Mouse (Mus musculus): Measurements from ENCODE around the gene Wdr59.

The Wdr59 gene

DNA sequence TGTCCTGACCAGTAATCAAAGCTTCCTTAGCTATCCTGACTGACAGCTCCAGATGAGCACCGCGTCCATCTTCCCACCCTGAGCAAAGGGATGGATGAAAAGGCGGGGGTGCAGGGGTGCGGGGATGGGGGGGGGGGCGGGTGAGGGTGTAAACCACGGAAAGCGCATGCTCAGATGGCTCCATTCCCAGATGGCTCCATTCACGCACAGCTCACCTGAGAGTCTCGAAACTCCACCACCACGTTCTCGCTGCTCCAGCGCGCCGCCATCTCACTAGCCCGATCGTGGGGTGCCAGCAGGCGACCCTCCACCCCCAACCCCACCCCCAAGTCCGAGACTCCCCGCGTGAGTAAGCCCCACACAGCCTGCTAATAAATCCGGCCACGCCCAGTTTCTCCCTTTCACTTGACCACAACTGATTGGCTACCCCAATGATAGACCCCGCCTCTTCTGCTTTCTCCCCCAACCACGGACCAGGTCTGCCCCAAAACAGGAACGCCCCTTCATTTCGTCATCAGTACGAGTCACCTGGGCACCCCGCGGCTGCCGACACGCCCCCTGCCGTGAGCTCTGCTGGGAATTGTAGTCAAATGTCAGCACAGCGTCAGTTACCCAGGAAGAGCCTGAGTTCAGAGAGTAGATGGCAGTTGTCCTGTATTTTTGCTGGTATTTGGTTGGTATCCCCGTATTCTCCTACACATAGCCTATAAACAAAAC lies at the start of gene Wdr59:
Gene Wdr59, minus strand, starts transcription at position 380 of the 717 bp plus-strand sequence.
- DNase-seq (ENCODE audit: low read depth), result peak; percentile 99

GRCm38 (mm10) chr8:111571661-111572060 lies 49.8 kb upstream of the Wdr59 start:
- DNase-seq (ENCODE audit: low read depth), result peak; percentile 73

DNA sequence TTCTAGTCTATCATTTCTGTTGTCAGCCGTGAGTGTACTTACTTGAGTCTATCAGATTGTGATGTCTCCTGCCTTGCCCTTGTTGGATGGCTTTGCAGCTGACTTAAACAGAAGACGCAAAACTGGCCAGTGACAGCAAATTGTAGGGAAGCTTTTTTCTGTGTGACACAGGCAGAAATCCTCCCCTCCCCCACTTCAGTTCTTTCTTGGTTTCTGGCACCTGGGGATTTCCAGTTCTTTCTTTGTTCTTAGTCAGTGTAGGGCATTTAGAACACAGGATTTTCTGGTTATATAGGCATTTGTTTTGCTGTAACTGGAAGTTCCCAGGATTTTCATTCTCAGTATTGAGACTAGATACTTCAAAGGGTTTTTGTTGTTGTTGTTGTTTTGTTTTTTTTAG lies 48.5 kb upstream of the Wdr59 start:
- peak; percentile 87 for DNase-seq (ENCODE audit: low read depth)

DNA sequence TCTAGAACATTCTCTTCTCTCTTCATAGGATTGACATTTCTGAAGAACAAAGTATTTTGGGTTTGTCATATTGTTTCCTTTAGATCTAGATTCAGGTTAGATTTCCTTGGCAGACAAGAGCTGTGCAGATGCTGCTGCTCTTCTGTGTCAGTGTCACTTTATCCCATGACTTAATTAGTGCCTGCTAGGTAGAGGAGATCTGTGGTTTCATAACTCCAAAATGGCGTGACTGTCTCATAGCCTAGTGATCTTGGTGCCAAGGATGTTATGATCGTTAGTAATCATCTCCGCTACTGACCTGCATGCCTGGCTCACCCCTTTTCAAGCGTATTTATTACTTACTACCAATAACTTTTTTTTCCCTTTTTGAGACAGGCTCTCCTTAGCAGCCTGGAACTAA lies 48.0 kb upstream of the Wdr59 start:
- peak; percentile 72 for DNase-seq (ENCODE audit: low read depth)

DNA sequence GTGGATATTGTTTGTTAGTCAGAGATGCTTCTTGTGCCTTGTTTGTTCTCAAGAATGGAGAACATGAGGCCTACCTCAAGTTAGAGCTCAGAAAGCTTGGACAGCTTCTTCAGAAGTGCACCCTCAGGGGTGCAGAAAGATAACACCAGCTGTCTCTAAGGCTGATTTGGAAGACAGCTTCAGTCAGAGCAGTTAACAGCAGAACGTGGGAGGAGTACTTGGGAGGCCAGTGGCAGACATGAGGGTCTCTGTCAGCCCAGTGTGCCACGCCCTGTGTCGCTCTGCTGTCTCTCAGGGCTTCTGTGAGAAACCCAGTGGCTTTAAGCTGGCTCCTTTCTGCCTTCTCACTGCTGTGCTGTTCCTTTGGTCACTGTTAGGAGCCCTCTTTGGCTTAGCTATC lies 46.1 kb upstream of the Wdr59 start:
- DNase-seq (ENCODE audit: low read depth), result peak; percentile 46

DNA sequence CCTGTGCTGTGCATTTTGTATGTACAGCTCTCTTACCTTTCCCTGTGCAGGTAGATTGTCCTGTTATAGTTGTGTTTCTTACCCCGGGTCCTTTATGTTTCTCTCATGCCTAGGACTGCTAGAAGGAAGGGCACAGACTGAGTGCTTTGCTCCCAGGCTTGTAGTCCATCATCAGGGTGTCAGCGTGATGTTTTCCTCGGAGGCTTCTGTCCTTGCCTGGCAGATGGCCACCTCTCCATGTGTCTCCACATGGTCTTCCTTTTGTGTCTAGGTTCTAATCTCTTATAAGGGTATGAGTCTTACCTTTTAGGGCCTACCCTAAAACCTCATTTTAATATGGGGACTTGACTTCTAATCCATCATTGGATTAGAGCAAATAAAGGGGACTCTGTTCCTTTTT lies 45.7 kb upstream of the Wdr59 start:
- DNase-seq (ENCODE audit: low read depth), result no peak

GRCm38 (mm10) chr8:111566326-111566725 lies 44.4 kb upstream of the Wdr59 start:
- peak; percentile 56 for DNase-seq (ENCODE audit: low read depth)

GRCm38 (mm10) chr8:111565784-111566191 lies 43.9 kb upstream of the Wdr59 start:
- DNase-seq (ENCODE audit: low read depth), result peak; percentile 37

- no peak for DNase-seq (ENCODE audit: low read depth)
Measured at GRCm38 (mm10) chr8:111564093-111564492, 42.2 kb upstream of the Wdr59 start.

GRCm38 (mm10) chr8:111563687-111564086 lies 41.8 kb upstream of the Wdr59 start:
- DNase-seq (ENCODE audit: low read depth), result peak; percentile 84

- DNase-seq (ENCODE audit: low read depth), result no peak
Measured at GRCm38 (mm10) chr8:111563075-111563474, 41.2 kb upstream of the Wdr59 start.

DNA sequence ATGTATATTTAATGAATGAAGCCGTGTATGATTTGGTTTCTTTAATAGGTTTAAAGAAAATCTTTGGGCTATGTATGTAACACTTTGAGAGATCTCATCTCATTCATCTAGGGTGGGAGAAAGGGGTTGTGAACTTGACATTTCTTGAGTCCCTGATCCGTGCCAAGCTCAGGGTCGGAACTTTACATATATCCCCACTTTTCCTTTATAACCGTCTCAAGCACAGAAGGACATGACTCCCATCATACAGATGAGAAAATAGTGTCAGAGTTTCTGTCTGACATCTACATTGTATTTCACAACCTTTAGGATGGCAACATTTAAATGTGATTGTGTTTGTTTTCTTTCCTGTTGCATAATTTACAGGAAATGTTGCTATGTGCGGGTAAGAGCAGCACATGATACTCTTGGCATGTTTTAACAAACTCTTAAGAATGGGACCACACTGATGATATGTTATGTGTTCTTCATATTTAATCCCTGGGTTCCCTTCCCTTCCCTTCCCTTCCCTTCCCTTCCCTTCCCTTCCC lies 40.4 kb upstream of the Wdr59 start:
- DNase-seq (ENCODE audit: low read depth), result peak; percentile 66

DNA sequence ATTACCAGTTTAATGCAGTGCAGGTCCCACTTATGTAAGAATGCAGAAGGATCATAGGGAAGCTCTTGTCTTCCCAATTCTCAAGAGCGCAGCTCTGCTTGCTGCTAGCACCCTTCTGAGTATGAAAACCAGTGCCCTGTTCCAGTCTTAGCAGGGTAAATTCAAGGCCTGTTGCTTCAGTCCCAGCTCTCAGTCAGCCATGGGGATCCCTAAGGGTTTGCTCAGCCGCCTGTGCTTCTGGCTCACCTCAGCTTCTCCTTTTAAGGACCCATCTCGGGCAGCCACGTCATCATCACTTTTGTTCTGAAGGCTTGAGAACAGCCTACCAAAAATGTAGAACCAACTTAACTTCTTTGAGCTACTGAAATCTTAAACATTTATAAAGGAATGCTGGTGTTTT lies 39.9 kb upstream of the Wdr59 start:
- peak; percentile 78 for DNase-seq (ENCODE audit: low read depth)

DNA sequence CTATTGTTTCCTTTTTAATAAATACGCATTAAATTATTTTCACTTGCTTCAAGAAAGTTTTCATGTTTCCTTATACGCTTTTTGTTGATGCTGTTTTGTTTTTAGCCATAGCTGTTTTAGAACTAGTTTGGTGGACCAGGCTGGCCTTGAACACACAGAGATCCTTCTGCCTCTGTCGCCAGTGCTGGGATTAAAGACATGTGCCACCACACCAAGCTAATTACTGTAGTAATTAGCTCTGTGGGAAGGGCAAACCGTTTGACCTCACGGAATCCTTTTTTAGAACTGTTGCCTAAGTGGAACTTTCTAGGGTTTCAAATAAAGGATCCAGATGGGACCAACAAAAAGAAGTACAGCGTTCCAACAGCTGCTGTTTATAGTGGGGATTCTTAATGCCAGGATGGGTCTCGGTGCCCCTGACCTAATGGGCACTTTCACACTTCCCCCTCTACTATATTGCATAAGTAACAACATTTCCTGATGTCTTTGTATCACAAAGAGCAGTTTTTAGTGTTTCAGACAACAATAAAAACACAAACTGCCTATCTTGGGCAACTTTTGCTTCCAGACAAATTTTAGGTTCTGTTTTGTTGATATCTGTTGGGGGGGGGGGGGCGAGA lies 29.7 kb upstream of the Wdr59 start:
- DNase-seq (ENCODE audit: low read depth), result no peak

GRCm38 (mm10) chr8:111550002-111550870 lies 28.3 kb upstream of the Wdr59 start:
- peak; percentile 59 for DNase-seq (ENCODE audit: low read depth)

GRCm38 (mm10) chr8:111548201-111548600 lies 26.3 kb upstream of the Wdr59 start:
- no peak for DNase-seq (ENCODE audit: low read depth)

- no peak for DNase-seq (ENCODE audit: low read depth)
Measured at GRCm38 (mm10) chr8:111547144-111547543, 25.3 kb upstream of the Wdr59 start.

GRCm38 (mm10) chr8:111545406-111546156 lies 23.7 kb upstream of the Wdr59 start:
- DNase-seq (ENCODE audit: low read depth), result no peak

GRCm38 (mm10) chr8:111543712-111544380 lies 22.0 kb upstream of the Wdr59 start:
- DNase-seq (ENCODE audit: low read depth), result no peak

DNA sequence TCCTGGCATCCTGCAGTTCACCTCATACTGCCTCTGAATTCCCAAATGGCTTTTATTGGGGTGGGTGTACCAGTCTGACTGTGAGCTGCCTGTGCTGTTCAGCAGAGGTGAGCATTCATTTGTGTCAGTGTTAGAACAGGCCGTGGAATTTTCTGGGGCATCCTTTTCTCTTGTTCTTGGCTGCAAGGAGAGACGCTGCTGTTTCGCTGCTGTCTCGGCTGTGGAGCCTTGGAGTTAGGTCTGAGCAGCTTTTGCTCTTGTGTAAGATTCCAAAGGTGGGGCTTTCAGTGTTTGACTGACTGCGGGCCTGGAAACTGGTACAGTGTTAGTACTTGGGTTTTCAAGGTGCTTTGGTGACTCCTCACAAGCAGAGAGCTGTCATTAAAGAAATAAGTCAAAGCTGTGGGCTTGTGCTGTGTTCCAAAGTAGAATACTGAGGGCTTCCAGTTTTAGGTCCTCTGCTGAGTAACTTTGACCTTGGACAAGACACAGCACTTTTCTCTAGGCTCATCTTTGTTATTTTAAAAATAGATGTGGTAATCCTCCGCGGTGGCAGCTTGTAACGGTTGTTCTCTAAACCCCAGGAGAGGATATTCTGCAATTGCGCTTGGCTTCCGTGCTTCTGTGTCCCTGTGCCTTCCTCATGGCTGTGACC lies 17.7 kb upstream of the Wdr59 start:
- peak; percentile 34 for DNase-seq (ENCODE audit: low read depth)

- no peak for DNase-seq (ENCODE audit: low read depth)
Measured at GRCm38 (mm10) chr8:111538194-111538593, 16.3 kb upstream of the Wdr59 start.
